Mouse (Mus musculus): ENCODE measurements at regions not wholly inside any gene's neighbourhood (a gene's known extent, or its start where the extent isn't known, plus 50 kb on each side); places are given as distances from the start of the nearest gene placed in this dataset.

DNA sequence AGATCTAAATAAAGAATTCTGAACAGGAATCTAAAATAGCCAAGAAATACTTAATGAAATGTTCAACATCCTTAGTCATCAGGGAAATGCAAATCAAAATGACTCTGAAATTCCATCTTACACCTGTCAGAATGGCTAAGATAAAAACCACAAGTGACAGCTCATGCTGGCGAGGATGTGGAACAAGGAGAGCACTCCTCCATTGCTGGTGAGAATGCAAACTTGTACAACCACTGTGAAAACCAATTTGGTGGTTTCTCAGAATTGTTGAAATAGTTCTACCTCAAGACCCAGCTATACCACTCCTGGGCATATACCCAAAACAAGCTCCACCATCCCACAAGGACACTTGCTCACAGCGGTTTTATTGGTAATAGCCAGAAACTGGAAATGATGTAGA, 211.1 kb upstream of the Spag17 start:
- no peak for DNase-seq (ENCODE audit: low spot score)

DNA sequence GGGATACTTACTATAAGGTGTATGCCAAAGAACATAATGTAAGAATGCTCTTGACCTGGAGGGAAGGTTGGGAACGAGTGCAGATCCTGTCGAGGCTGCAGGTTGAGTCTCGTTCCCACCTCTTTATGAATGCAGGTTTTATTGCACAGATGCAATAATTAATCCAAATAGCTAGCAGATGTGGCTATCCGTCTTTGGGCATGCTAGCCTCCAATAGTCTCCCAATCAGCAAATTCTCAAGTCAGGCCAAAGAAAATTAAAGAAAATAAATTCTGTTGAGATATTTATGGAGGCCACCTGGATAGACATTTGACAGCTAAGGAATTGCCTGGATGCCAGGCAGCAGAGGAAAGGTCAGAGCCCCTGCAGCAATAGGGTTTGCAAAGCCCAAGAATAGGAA, 175.7 kb upstream of the Spag17 start:
- Histone ChIP-seq H3K27me3 (ENCODE audit: control insufficient read depth, insufficient read depth, low read length) (no peaks in the 10 kb centered on the region), H3K4me2 (replicated peaks; ENCODE audit: low read depth, low read length, severe bottlenecking) (no peak overlapping the region), H3K9me3 (ENCODE audit: control insufficient read depth, low read length) (no peaks in the 10 kb centered on the region), H3K9ac (ENCODE audit: low read depth, low read length, severe bottlenecking) (no peak overlapping the region), H3K36me3 (ENCODE audit: control insufficient read depth, insufficient read depth, low read length) (no peaks in the 10 kb centered on the region), H3K4me1 (ENCODE audit: control insufficient read depth, insufficient read depth, low read length) (no peaks in the 10 kb centered on the region), H3K27ac (replicated peaks; ENCODE audit: low read depth, low read length) (no peak overlapping the region), H3K4me3 (replicated peaks; ENCODE audit: low read length) (no peak overlapping the region)
- no peak for TF ChIP-seq POLR2A (IDR thresholded peaks at IDR 0.05; ENCODE audit: borderline replicate concordance, extremely low read depth, insufficient read depth, insufficient read length)
- 19% methylated on average over 4 of the region's 4 CpGs for WGBS
- ATAC-seq (ENCODE audit: low FRiP score, low read depth) (no peak), DNase-seq (ENCODE audit: low spot score) (no peak)

More for the DNA sequence above, 211.1 kb upstream of the Spag17 start:
- no peak for ATAC-seq (ENCODE audit: low FRiP score, low read depth)
- TF ChIP-seq POLR2A (IDR thresholded peaks at IDR 0.05; ENCODE audit: borderline replicate concordance, extremely low read depth, insufficient read depth, insufficient read length) = no peak
- H3K9me3 ChIP-seq (ENCODE audit: control insufficient read depth, low read length) = no peaks in the 10 kb centered on the region
- H3K27me3 ChIP-seq (ENCODE audit: control insufficient read depth, insufficient read depth, low read length) = no peaks in the 10 kb centered on the region
- no peak overlapping the region for H3K4me2 ChIP-seq (replicated peaks; ENCODE audit: low read depth, low read length, severe bottlenecking)
- H3K9ac ChIP-seq (ENCODE audit: low read depth, low read length, severe bottlenecking) = no peak overlapping the region
- WGBS = 77% methylated on average over 2 of the region's 2 CpGs
- no peak overlapping the region for H3K27ac ChIP-seq (replicated peaks; ENCODE audit: low read depth, low read length)
- no peaks in the 10 kb centered on the region for H3K36me3 ChIP-seq (ENCODE audit: control insufficient read depth, insufficient read depth, low read length)
- H3K4me1 ChIP-seq (ENCODE audit: control insufficient read depth, insufficient read depth, low read length) = no peaks in the 10 kb centered on the region
- no peak overlapping the region for H3K4me3 ChIP-seq (replicated peaks; ENCODE audit: low read length)

DNA sequence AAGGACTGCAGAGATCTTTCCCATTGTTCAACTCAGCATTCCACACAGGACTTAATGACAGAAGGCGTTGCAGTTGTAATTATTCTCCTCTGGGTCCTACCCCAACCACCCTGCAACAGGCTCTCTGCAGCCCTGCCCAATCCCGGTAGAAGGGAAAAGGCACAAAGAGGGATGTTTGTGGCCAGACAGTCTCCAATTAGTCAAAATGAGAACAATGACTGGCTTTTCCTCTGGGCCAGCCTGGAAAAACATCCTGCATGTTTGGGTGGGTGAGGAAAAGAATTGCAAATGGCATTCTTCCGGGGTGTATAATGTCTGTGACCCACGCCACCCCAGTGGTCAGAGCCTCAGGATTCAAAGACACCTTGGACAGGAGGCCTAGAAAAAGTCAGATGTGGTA, 168.8 kb upstream of the Spag17 start:
- H3K4me3 ChIP-seq (replicated peaks; ENCODE audit: low read length) = no peak overlapping the region
- no peaks in the 10 kb centered on the region for H3K9me3 ChIP-seq (ENCODE audit: control insufficient read depth, low read length)
- H3K27me3 ChIP-seq (ENCODE audit: control insufficient read depth, insufficient read depth, low read length) = no peaks in the 10 kb centered on the region
- 64% methylated on average over 4 of the region's 4 CpGs for WGBS
- no peaks in the 10 kb centered on the region for H3K36me3 ChIP-seq (ENCODE audit: control insufficient read depth, insufficient read depth, low read length)
- no peak for TF ChIP-seq POLR2A (IDR thresholded peaks at IDR 0.05; ENCODE audit: borderline replicate concordance, extremely low read depth, insufficient read depth, insufficient read length)
- no peak overlapping the region for H3K4me2 ChIP-seq (replicated peaks; ENCODE audit: low read depth, low read length, severe bottlenecking)
- no peak for ATAC-seq (ENCODE audit: low FRiP score, low read depth)
- no peak overlapping the region for H3K9ac ChIP-seq (ENCODE audit: low read depth, low read length, severe bottlenecking)
- no peak overlapping the region for H3K27ac ChIP-seq (replicated peaks; ENCODE audit: low read depth, low read length)
- DNase-seq (ENCODE audit: low spot score) = no peak
- no peaks in the 10 kb centered on the region for H3K4me1 ChIP-seq (ENCODE audit: control insufficient read depth, insufficient read depth, low read length)

DNA sequence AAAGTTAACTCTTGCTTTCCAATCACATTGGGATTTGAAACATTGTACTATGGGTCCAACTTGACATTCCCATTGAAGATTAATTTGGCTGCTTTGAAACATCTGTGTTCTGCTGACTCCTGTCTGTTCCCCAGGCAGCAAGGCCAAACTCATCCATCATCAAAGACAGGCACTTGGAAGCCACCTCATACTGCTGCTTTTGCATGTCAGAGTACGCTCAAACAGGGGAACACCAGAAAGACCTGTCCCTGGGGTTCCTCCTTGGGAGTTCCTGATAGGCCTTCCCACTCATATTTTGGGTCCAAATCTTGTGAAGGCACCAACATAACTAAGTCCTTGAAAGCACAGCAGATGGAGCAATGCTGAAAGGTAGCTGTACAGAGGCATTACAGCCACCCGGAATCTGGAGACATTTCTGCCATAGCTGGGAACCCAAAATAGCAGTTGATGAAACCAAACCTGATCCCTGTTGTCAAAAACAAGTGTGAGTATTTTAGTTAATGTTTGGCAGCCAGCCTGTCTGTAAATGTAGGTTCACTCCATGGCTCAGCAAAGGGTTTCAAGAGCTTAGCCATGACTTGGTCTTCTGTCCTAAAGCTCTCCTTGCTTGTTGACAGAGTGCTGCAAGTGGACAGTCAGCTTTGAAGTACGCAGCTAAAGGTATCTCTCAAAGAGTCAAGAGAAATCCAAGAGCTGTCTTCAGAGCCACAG, 147.0 kb upstream of the Spag17 start:
- no peak for DNase-seq (ENCODE audit: low spot score)
- Histone ChIP-seq H3K4me1 (ENCODE audit: control insufficient read depth, insufficient read depth, low read length) (peaks cover 6% of the 10 kb centered on the region; the same call in 1 of the 2 replicates), H3K36me3 (ENCODE audit: control insufficient read depth, insufficient read depth, low read length) (no peaks in the 10 kb centered on the region), H3K4me2 (replicated peaks; ENCODE audit: low read depth, low read length, severe bottlenecking) (no peak overlapping the region), H3K27me3 (ENCODE audit: control insufficient read depth, insufficient read depth, low read length) (no peaks in the 10 kb centered on the region), H3K9me3 (ENCODE audit: control insufficient read depth, low read length) (no peaks in the 10 kb centered on the region), H3K27ac (replicated peaks; ENCODE audit: low read depth, low read length) (no peak overlapping the region), H3K4me3 (replicated peaks; ENCODE audit: low read length) (no peak overlapping the region), H3K9ac (ENCODE audit: low read depth, low read length, severe bottlenecking) (no peak overlapping the region)
- ATAC-seq (ENCODE audit: low FRiP score, low read depth) = no peak
- 84% methylated on average over 3 of the region's 3 CpGs for WGBS
- no peak for TF ChIP-seq POLR2A (IDR thresholded peaks at IDR 0.05; ENCODE audit: borderline replicate concordance, extremely low read depth, insufficient read depth, insufficient read length)

DNA sequence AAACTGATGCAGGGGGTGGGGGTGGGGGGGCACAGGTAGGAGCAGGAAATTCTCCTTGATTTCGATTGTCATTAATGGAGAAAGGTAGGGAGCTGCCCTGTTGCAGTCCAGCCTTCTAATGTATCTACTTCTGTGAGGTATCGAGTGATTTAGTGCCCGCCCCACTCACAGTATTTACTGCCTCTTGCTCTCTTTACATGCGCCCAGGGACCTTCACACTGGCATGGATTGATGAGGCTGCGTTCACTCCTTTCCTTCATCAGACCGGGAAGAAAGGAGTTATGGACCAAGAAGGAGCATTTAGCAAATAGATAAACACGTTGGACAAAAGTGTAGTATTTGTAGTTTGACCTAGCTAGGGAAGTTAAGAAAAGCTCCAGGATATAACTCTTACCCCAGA, 145.6 kb upstream of the Spag17 start:
- WGBS = 23% methylated on average over 7 of the region's 7 CpGs
- H3K9me3 ChIP-seq (ENCODE audit: control insufficient read depth, low read length) = no peaks in the 10 kb centered on the region
- no peak for TF ChIP-seq POLR2A (IDR thresholded peaks at IDR 0.05; ENCODE audit: borderline replicate concordance, extremely low read depth, insufficient read depth, insufficient read length)

More for the DNA sequence above, 145.6 kb upstream of the Spag17 start:
- ATAC-seq (ENCODE audit: low FRiP score, low read depth) (no peak), DNase-seq (ENCODE audit: low spot score) (no peak)
- Histone ChIP-seq H3K27ac (replicated peaks; ENCODE audit: low read depth, low read length) (no peak overlapping the region), H3K36me3 (ENCODE audit: control insufficient read depth, insufficient read depth, low read length) (no peaks in the 10 kb centered on the region), H3K4me1 (ENCODE audit: control insufficient read depth, insufficient read depth, low read length) (peaks cover 6% of the 10 kb centered on the region; the same call in 1 of the 2 replicates), H3K4me2 (replicated peaks; ENCODE audit: low read depth, low read length, severe bottlenecking) (no peak overlapping the region), H3K27me3 (ENCODE audit: control insufficient read depth, insufficient read depth, low read length) (no peaks in the 10 kb centered on the region), H3K9ac (ENCODE audit: low read depth, low read length, severe bottlenecking) (no peak overlapping the region), H3K4me3 (replicated peaks; ENCODE audit: low read length) (no peak overlapping the region)

Measured in limb, embryonic 14.5 days (tissue).